Mouse (Mus musculus): Measurements from ENCODE around the gene Milr1.

- TF ChIP-seq CTCF (IDR thresholded peaks at IDR 0.05; ENCODE audit: low read depth, low read length) (no peak), POLR2A (IDR thresholded peaks at IDR 0.05; ENCODE audit: extremely low read depth, insufficient read depth, low read length) (no peak)
These were observed 46.5 kb upstream of the Milr1 start for GRCm38 (mm10) chr11:106704399-106705111.

Measured in liver, adult 2 months (tissue).